Mouse (Mus musculus): Measurements from ENCODE around the gene Pik3r4. TPM values are rescaled to one million over a fixed set of nuclear protein-coding genes. Genes with fewer than 3 reads are reported as not detected.

The Pik3r4 gene
- polyA plus RNA-seq, 1 experiment from 2014 or later, result 20.5 TPM

DNA sequence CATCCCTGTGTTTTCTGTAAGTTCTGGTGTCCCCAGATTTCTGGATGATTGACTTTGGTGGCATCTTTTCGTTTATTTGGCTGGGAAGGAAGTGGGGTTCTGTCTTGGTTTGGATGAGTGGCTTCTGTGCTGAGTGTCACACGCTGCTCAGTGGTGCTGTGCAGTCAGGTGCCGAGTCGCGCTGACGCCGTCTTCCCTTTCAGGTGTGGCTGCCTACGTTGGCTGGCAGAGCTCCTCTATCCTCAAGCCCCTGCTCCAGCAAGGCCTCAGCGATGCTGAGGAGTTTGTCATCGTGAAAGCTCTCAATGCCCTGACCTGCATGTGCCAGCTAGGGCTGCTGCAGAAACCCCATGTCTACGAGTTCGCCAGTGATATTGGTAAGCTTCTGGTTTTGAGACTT, 15.4 kb downstream of the Pik3r4 start:
- Histone ChIP-seq H3K4me1 (replicated peaks; ENCODE audit: control insufficient read depth, insufficient read depth, low read length) (no peaks in the 10 kb centered on the region), H3K36me3 (replicated peaks; ENCODE audit: control insufficient read depth, insufficient read depth) (peaks cover 65% of the 10 kb centered on the region), H3K4me3 (replicated peaks; ENCODE audit: low read length) (no peak overlapping the region), H3K4me2 (replicated peaks) (no peak overlapping the region), H3K27me3 (ENCODE audit: control insufficient read depth, insufficient read depth, low read length) (no peaks in the 10 kb centered on the region), H3K27ac (no peak overlapping the region), H3K9me3 (ENCODE audit: control insufficient read depth, low read length) (no peaks in the 10 kb centered on the region), H3K9ac (no peak overlapping the region)
- DNase-seq (ENCODE audit: low spot score), result no peak
- no peak for ATAC-seq (ENCODE audit: low FRiP score)
- WGBS, result 96% methylated on average over 12 of the region's 12 CpGs

DNA sequence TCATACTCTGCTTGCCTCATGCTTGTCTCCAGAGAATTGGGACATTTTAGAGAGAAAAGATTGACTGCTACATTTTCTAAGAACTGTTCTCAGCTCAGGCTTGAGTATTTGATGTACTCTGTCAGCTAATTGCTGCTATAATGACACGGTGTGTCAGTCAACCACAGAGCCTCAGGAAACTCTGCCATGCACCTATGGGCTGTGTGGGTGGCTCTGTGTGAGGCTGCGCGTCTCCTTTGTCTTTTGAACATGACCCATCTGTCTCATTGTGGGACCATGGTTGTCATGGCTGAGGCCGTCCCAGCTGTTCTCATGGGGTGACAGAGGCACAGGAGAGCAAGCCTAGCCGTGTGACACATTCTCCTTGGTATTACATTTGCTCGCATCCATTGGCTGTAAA, 17.1 kb downstream of the Pik3r4 start:
- Histone ChIP-seq H3K9ac (no peak overlapping the region), H3K4me3 (replicated peaks; ENCODE audit: low read length) (no peak overlapping the region), H3K36me3 (replicated peaks; ENCODE audit: control insufficient read depth, insufficient read depth) (peaks cover 67% of the 10 kb centered on the region), H3K4me1 (replicated peaks; ENCODE audit: control insufficient read depth, insufficient read depth, low read length) (no peaks in the 10 kb centered on the region), H3K27me3 (ENCODE audit: control insufficient read depth, insufficient read depth, low read length) (no peaks in the 10 kb centered on the region), H3K4me2 (replicated peaks) (no peak overlapping the region), H3K9me3 (ENCODE audit: control insufficient read depth, low read length) (no peaks in the 10 kb centered on the region), H3K27ac (no peak overlapping the region)
- DNase-seq (ENCODE audit: low spot score) (no peak), ATAC-seq (ENCODE audit: low FRiP score) (no peak)
- 63% methylated on average over 6 of the region's 6 CpGs for WGBS

DNA sequence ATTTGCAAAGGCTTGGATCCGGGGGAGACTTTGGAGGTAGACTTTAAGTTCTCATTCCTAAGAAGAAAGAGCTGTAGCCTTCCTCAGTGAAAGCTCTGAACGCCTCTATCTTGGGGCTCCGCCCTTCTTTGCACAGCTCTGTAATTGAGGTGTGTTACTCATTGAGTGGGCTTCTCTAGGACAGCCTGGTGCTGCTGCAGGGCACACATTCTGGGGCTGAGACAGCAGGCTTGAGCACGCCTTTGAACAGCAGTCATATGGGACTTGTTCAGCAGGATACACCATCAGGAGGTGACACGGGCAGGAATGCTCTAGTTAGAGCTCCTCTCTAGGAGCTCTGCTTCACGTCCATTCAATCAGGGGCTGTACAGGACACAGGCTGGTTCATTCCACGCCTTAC, 22.5 kb downstream of the Pik3r4 start:
- Histone ChIP-seq H3K4me1 (replicated peaks; ENCODE audit: control insufficient read depth, insufficient read depth, low read length) (no peaks in the 10 kb centered on the region), H3K36me3 (replicated peaks; ENCODE audit: control insufficient read depth, insufficient read depth) (peaks cover 84% of the 10 kb centered on the region), H3K4me2 (replicated peaks) (no peak overlapping the region), H3K4me3 (replicated peaks; ENCODE audit: low read length) (no peak overlapping the region), H3K9me3 (ENCODE audit: control insufficient read depth, low read length) (no peaks in the 10 kb centered on the region), H3K9ac (no peak overlapping the region), H3K27ac (no peak overlapping the region), H3K27me3 (ENCODE audit: control insufficient read depth, insufficient read depth, low read length) (no peaks in the 10 kb centered on the region)
- ATAC-seq (ENCODE audit: low FRiP score) (no peak), DNase-seq (ENCODE audit: low spot score) (no peak)
- WGBS, result 88% methylated on average over 7 of the region's 7 CpGs

DNA sequence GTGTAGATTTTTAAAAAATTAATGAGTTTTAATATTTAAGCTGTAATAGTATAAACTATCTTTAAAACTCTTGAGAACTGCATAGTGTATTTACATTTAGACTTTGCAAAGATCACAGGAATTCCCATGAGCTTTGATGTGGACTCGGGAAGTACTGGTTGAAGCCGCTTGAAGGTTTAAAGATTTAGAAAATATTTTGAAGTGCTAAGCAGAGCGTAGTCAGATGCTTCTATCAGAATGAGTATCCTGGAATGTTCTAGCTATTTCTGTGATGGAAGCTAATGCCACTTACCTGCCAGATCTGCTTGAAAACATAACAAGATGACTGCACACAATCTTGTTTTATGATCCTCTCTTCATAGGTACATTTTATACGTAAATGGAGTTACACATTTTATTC, 28.1 kb downstream of the Pik3r4 start:
- DNase-seq (ENCODE audit: low spot score) (no peak), ATAC-seq (ENCODE audit: low FRiP score) (no peak)
- Histone ChIP-seq H3K4me3 (replicated peaks; ENCODE audit: low read length) (no peak overlapping the region), H3K9me3 (ENCODE audit: control insufficient read depth, low read length) (no peaks in the 10 kb centered on the region), H3K27me3 (ENCODE audit: control insufficient read depth, insufficient read depth, low read length) (no peaks in the 10 kb centered on the region), H3K27ac (no peak overlapping the region), H3K4me2 (replicated peaks) (no peak overlapping the region), H3K4me1 (replicated peaks; ENCODE audit: control insufficient read depth, insufficient read depth, low read length) (no peaks in the 10 kb centered on the region), H3K9ac (no peak overlapping the region), H3K36me3 (replicated peaks; ENCODE audit: control insufficient read depth, insufficient read depth) (peaks cover 60% of the 10 kb centered on the region)
- 94% methylated on average over 4 of the region's 4 CpGs for WGBS

DNA sequence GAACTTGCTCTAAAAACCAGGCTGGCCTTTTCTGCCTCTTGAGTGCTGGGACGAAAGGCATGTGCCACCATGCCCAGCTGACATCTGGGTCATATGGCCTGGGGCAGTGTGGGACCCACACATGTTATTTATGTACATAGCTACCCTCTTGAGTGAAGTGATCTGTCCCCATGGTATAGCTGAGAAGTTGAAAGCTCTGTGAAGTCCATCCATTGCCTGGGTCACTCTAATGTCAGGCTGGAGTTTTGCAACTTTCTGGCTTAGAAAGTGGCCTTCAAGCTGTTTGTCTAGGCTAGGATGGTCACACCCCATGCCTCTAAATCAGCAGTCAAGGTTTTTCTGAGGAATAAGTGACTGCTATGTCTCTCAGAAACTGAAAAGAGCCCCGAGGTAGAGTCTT, 29.3 kb downstream of the Pik3r4 start:
- Histone ChIP-seq H3K4me3 (replicated peaks; ENCODE audit: low read length) (no peak overlapping the region), H3K4me1 (replicated peaks; ENCODE audit: control insufficient read depth, insufficient read depth, low read length) (no peaks in the 10 kb centered on the region), H3K27ac (no peak overlapping the region), H3K4me2 (replicated peaks) (no peak overlapping the region), H3K27me3 (ENCODE audit: control insufficient read depth, insufficient read depth, low read length) (no peaks in the 10 kb centered on the region), H3K36me3 (replicated peaks; ENCODE audit: control insufficient read depth, insufficient read depth) (peaks cover 64% of the 10 kb centered on the region), H3K9me3 (ENCODE audit: control insufficient read depth, low read length) (no peaks in the 10 kb centered on the region), H3K9ac (no peak overlapping the region)
- WGBS, result 88% methylated on average over 2 of the region's 2 CpGs
- ATAC-seq (ENCODE audit: low FRiP score) (no peak), DNase-seq (ENCODE audit: low spot score) (no peak)

DNA sequence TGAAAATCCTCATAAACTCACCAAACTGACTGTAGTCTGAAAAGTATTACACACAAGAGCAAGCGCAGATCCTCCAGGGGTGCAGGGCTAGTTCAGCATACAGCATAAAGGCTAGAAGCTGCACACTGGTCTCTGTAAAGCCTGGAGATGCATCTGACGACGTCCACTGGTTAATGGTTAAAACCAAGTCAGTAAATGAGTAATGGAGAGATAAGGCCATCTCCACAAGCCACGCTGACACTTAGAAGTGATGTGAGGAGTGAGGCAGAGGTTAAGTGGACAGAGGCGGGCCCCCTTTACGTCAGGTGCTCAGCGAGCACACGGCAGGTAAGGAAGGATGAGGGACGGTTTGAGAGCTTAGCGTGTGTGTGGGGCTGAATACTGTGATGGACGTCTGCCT, 33.2 kb downstream of the Pik3r4 start:
- DNase-seq (ENCODE audit: low spot score), result no peak
- ATAC-seq (ENCODE audit: low FRiP score), result no peak
- Histone ChIP-seq H3K36me3 (replicated peaks; ENCODE audit: control insufficient read depth, insufficient read depth) (peaks cover 57% of the 10 kb centered on the region), H3K4me1 (replicated peaks; ENCODE audit: control insufficient read depth, insufficient read depth, low read length) (no peaks in the 10 kb centered on the region), H3K9ac (no peak overlapping the region), H3K4me2 (replicated peaks) (no peak overlapping the region), H3K27me3 (ENCODE audit: control insufficient read depth, insufficient read depth, low read length) (no peaks in the 10 kb centered on the region), H3K9me3 (ENCODE audit: control insufficient read depth, low read length) (no peaks in the 10 kb centered on the region), H3K4me3 (replicated peaks; ENCODE audit: low read length) (no peak overlapping the region), H3K27ac (no peak overlapping the region)
- 81% methylated on average over 11 of the region's 11 CpGs for WGBS

DNA sequence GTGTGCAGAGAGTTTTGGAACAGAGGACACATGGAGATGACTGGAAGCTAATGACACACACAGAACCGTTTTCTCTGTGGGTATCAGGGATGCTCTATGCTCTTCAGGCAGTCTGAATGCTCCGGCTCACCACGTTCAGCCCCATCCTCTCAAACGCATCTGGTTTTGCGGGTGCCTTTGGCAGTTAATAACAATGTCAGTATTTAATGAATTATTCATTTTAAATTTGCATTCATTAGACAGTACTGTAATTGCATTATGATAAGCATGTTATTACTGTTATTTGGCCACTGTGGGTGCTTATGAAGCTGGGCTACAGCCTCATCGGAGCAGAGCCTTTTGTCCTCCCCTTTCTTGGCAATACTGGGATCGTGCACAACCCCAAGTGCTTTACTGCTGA, 38.6 kb downstream of the Pik3r4 start:
- H3K27ac ChIP-seq, result peak overlapping the region; percentile 77
- H3K4me2 ChIP-seq (replicated peaks), result no peak overlapping the region
- peaks cover 68% of the 10 kb centered on the region for H3K36me3 ChIP-seq (replicated peaks; ENCODE audit: control insufficient read depth, insufficient read depth)
- no peaks in the 10 kb centered on the region for H3K4me1 ChIP-seq (replicated peaks; ENCODE audit: control insufficient read depth, insufficient read depth, low read length)
- H3K9ac ChIP-seq, result no peak overlapping the region
- ATAC-seq (ENCODE audit: low FRiP score), result peak; percentile 72; the same call in 1 of the 2 replicates
- no peaks in the 10 kb centered on the region for H3K27me3 ChIP-seq (ENCODE audit: control insufficient read depth, insufficient read depth, low read length)
- peak; percentile 52 for DNase-seq (ENCODE audit: low spot score)
- no peak overlapping the region for H3K4me3 ChIP-seq (replicated peaks; ENCODE audit: low read length)
- H3K9me3 ChIP-seq (ENCODE audit: control insufficient read depth, low read length), result no peaks in the 10 kb centered on the region
- WGBS, result 33% methylated on average over 7 of the region's 7 CpGs

DNA sequence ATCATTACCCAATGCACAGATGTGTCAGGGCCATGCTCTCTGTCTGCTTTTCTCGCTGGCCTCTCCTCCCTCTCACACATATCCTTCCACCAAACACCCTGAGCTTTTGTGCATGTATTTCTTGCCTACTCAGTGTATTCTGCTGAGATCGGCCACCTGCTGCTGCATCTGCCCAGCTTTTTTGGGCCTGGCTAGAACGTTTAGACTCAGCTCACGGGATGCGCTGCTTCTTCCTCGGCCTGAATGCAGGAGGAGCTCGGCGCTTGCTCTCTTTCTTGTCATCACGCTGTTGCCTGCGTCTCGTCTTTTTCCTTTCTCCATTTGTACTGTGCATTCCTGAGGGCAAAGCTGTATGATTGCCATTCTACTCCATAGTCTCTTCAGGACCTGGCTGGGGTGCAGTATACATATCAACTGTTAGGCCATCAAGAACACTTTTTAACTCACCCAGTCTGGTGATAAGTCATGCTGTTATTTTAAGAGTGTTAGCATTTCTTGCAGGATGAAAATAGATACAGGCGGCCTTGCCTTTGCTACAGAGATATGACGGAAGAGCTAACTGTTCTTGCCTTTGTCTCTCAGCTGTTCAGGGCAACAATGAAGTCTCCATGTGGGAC, 41.9 kb downstream of the Pik3r4 start:
- no peak for DNase-seq (ENCODE audit: low spot score)
- ATAC-seq (ENCODE audit: low FRiP score), result no peak
- Histone ChIP-seq H3K27ac (no peak overlapping the region), H3K4me1 (replicated peaks; ENCODE audit: control insufficient read depth, insufficient read depth, low read length) (no peaks in the 10 kb centered on the region), H3K9ac (no peak overlapping the region), H3K36me3 (replicated peaks; ENCODE audit: control insufficient read depth, insufficient read depth) (peaks cover 63% of the 10 kb centered on the region), H3K9me3 (ENCODE audit: control insufficient read depth, low read length) (no peaks in the 10 kb centered on the region), H3K4me2 (replicated peaks) (no peak overlapping the region), H3K4me3 (replicated peaks; ENCODE audit: low read length) (no peak overlapping the region), H3K27me3 (ENCODE audit: control insufficient read depth, insufficient read depth, low read length) (no peaks in the 10 kb centered on the region)
- 90% methylated on average over 13 of the region's 13 CpGs for WGBS

DNA sequence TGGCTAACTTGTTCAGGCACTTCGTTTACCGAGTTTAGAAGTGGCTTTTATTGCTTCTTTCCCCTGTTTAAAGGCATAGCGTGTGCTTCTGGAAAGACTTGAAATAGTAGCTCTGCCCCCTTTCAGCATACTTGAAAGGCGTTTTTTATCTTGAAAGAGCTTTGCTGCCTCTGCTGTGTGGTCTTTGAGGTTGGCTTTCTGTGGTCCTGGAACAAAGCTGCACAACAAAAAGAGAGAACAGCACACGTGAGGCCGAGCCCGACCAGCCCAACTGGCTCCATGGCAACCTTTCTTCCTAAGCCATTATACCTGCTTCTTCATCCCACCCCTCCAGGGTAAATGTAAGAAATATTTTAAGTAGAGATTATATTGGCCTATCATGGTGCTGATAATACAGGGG, 46.7 kb downstream of the Pik3r4 start:
- DNase-seq (ENCODE audit: low spot score) (no peak), ATAC-seq (ENCODE audit: low FRiP score) (no peak)
- Histone ChIP-seq H3K36me3 (replicated peaks; ENCODE audit: control insufficient read depth, insufficient read depth) (peaks cover 44% of the 10 kb centered on the region), H3K4me3 (replicated peaks; ENCODE audit: low read length) (no peak overlapping the region), H3K9ac (no peak overlapping the region), H3K4me2 (replicated peaks) (no peak overlapping the region), H3K27me3 (ENCODE audit: control insufficient read depth, insufficient read depth, low read length) (no peaks in the 10 kb centered on the region), H3K9me3 (ENCODE audit: control insufficient read depth, low read length) (no peaks in the 10 kb centered on the region), H3K27ac (no peak overlapping the region), H3K4me1 (replicated peaks; ENCODE audit: control insufficient read depth, insufficient read depth, low read length) (no peaks in the 10 kb centered on the region)
- WGBS, result 34% methylated on average over 7 of the region's 7 CpGs

DNA sequence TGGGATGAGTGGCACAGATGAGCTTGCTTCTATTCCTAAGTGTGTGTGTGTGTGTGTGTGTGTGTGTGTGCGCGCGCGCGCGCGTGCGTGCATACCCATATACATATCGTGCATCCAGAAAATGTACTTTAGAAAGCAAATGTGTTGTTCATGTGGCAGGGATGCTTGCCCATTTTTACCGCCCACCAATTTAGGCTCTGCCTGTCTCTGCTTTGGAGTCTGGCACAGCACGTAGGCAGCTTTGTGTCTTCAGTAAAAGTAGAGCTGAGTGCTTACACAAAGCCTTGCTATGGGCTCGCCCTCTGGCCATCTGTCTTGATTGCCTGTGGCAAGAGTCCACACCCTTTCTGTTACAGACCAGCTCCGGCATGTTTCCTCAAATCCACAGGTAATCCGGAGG, 49.7 kb downstream of the Pik3r4 start:
- H3K36me3 ChIP-seq (replicated peaks; ENCODE audit: control insufficient read depth, insufficient read depth), result peaks cover 15% of the 10 kb centered on the region
- H3K27ac ChIP-seq, result no peak overlapping the region
- ATAC-seq (ENCODE audit: low FRiP score), result no peak
- no peaks in the 10 kb centered on the region for H3K9me3 ChIP-seq (ENCODE audit: control insufficient read depth, low read length)
- no peak overlapping the region for H3K4me3 ChIP-seq (replicated peaks; ENCODE audit: low read length)
- H3K4me2 ChIP-seq (replicated peaks), result no peak overlapping the region
- no peak for DNase-seq (ENCODE audit: low spot score)
- H3K4me1 ChIP-seq (replicated peaks; ENCODE audit: control insufficient read depth, insufficient read depth, low read length), result no peaks in the 10 kb centered on the region
- no peak overlapping the region for H3K9ac ChIP-seq
- 94% methylated on average over 14 of the region's 14 CpGs for WGBS
- H3K27me3 ChIP-seq (ENCODE audit: control insufficient read depth, insufficient read depth, low read length), result no peaks in the 10 kb centered on the region
